In the genomic region with DNA sequence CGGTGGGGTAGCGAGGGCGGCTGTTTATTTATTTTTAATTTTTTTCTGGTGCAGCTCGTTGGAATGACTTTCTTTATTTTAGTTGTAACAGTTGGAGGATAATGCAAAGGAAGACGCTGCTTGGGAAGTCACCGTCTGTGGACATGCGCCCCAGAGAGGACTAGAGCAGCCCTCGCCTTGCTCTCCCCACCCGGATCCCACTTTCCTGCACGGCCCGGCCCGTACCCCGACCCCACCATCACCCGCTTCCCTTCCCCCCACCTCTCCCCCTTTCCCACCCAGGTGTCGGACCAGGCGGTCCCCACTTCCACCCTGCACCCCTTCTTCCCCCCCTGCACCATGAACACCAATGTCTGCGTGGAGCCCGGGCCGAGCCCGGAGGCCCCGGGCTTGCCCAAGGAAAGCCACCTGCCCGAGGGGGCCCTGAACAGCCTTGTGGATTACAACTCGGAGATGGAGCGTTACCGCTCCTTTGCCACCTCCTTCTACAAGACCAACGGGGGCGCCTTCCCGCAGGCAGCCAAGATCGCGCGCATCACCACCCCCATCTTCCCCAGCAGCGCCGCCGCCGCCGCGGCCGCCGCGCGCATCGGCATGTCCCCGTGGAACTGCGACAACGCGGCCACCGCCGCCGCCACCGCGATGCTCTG, we compare ENCODE assay signal across 8 mouse cellular contexts. TPM values are rescaled to one million over a fixed set of nuclear protein-coding genes. Genes with fewer than 3 reads are reported as not detected.
A peak's percentile ranks its signal among the peaks of the same experiment; 100 is the strongest.
DNase-seq lines count a peak whose midpoint lies in the region; ATAC-seq and TF ChIP-seq lines count a peak whose summit lies in the region.

No protein-coding gene starts in this region.

- no peak for TF ChIP-seq CTCF in Patski (IDR thresholded peaks at IDR 0.05)

- H3K4me2 ChIP-seq in hindbrain, embryonic 12.5 days (replicated peaks): peak overlapping the region; percentile 76

- peak overlapping the region; percentile 92 for H3K9ac ChIP-seq in hindbrain, embryonic 12.5 days

- 0 out of 2 replicates have a peak, but pooled peaks cover 5% of the 10 kb centered on the region for H3K36me3 ChIP-seq in hindbrain, embryonic 12.5 days

- in situ Hi-C loops in Patski (cut with MboI; ENCODE audit: low pct_unique_long_range_greater_than_20kb): no loop called here

- POLR2A ChIA-PET in Patski (lab: Charles Lee): no interaction called here

- no peaks in the 10 kb centered on the region for H3K9me3 ChIP-seq in hindbrain, embryonic 12.5 days (replicated peaks)

- DNase-seq in Patski (ENCODE audit: low read depth, low spot score): no peak
- peak; percentile 71 for DNase-seq in cerebellum, adult 8-10 months
- peak; percentile 44 to 75 for DNase-seq in frontal cortex, adult 2 months (ENCODE audit: extremely low spot score in 1 of 2, low spot score in 1 of 2)
- DNase-seq in left cerebral cortex, adult 11 months (ENCODE audit: low spot score): peak; percentile 61
- DNase-seq in lung, postnatal 14 days: peak; percentile 27
- DNase-seq in right cerebral cortex, postnatal 10 days (ENCODE audit: low spot score in 2 of 2): peak; percentile 82 to 84
- DNase-seq in natural killer cell, adult 2 months (ENCODE audit: low spot score in 2 of 2): no peak

- CTCF ChIA-PET in Patski (lab: Charles Lee): interaction anchor here (2.1 kb wide), 1 partner anchor 390 kb away, joined by 4 read pairs; no protein-coding TSS in a partner anchor

- ATAC-seq in Patski: peak; percentile 19
- peak; percentile 6; the same call in 1 of the 2 replicates for ATAC-seq in hindbrain, embryonic 12.5 days (ENCODE audit: low FRiP score)

- H3K27ac ChIP-seq in hindbrain, embryonic 12.5 days: peak overlapping the region; percentile 100

- H3K27me3 ChIP-seq in Patski: peaks cover 15% of the 10 kb centered on the region
- H3K27me3 ChIP-seq in hindbrain, embryonic 12.5 days: no peaks in the 10 kb centered on the region

- WGBS in hindbrain, embryonic 12.5 days: under 1% methylated on average over 50 of the region's 51 CpGs

- peaks cover 28% of the 10 kb centered on the region for H3K4me1 ChIP-seq in hindbrain, embryonic 12.5 days

- peak overlapping the region; percentile 82 for H3K4me3 ChIP-seq in hindbrain, embryonic 12.5 days

RNA-seq across cellular contexts. Expression of a gene that starts 3.2 kb away (rescaled TPM):
- polyA plus RNA-seq in Patski (2021): 0.03 TPM
- 14.7 and 14.8 TPM in 2 replicates for polyA plus RNA-seq in frontal cortex, adult 2 months (2012; rRNA removed)
- polyA plus RNA-seq in hindbrain, embryonic 12.5 days (2016; fragmentation: Nextera tagmentation; extraction: Ambion mirVana): 22.7 and 26.4 TPM in 2 replicates

Comparison
In these comparisons a context has a peak if more than half of its experiments do, and no peak if none do; other contexts are left out.
1. DNase-seq: peak in cerebellum, adult 8-10 months (single experiment), frontal cortex, adult 2 months (2 of 2), left cerebral cortex, adult 11 months (single experiment), lung, postnatal 14 days (single experiment) and right cerebral cortex, postnatal 10 days (2 of 2); none in Patski (single experiment) and natural killer cell, adult 2 months (0 of 2).
2. RNA of a gene that starts 3.2 kb away (polyA plus RNA-seq): 22.7 to 26.4 TPM in hindbrain, embryonic 12.5 days and 14.7 to 14.8 TPM in frontal cortex, adult 2 months; 0.03 TPM in Patski (single experiment); every median in the first group is over 10 times any median in the second.